Mouse (Mus musculus) gastrocnemius, postnatal 10 days (tissue): Measurements from ENCODE around the gene Ube4a. TPM values are rescaled to one million over a fixed set of nuclear protein-coding genes. Genes with fewer than 3 reads are reported as not detected.
A peak's percentile ranks its signal among the peaks of the same experiment; 100 is the strongest.
"Not testable (repeated sequence)": the region's sequence is repeated elsewhere in the genome, so short reads cannot be mapped to it uniquely, and the experiment has no call there.

Experiments
- DNase-seq: peaks from one replicate; pipeline ENCODE4 v3.0.0; 2021; ENCODE audit warnings: mixed read lengths
- total RNA-seq, 2 experiments: library from RNA; stranded (reverse); gene quantifications; 2 replicates each; pipeline ENCODE4 v1.2.3; 2021

Ube4a gene
- total RNA-seq, 2 experiments from 2014 or later, result 30.5 to 34.3 TPM

DNA sequence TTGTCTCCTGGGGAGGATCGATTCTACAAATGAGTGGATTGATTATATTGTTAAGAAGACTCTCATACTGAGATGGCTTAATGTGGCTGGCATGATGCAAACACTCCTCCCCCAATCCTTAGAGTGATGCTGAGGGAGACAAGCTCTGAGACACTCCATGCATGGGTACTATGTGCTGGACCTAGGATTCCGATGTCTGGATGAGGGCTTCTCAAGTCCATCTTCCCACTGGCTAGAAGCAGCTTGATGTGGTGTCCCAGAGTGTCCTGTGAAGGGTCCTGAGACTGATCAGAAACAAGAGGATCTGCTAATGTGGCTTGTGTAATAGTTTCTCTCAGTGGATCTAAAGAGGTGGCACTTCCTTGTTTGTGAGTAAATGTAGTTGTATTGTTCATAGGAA is 15.7 kb upstream of the Ube4a start:
- DNase-seq, result no peak

DNA sequence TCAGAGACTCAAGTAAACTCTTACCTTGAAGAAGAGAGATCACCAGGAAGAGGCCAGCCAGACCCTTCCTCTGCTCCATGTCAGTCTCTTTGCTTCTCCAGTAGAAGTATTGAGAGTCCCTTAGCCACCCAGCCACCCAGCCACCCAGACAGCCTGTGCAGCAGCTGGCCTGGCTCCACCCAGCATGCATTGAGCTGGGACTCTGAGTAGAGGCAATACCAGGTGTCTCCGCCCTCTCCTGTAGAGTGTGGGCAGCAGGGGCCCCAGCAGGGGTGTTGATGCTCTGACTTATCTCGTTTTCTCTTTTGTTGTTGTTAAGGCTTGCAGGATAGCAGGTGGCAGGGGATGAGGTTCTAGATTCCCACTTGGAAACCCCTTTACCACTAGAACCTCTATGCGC is 14.8 kb upstream of the Ube4a start, which contains the start of gene Cd3g:
Gene Cd3g (minus strand): TSS at position 190 of the 400 bp plus-strand sequence.
- no peak for DNase-seq

DNA sequence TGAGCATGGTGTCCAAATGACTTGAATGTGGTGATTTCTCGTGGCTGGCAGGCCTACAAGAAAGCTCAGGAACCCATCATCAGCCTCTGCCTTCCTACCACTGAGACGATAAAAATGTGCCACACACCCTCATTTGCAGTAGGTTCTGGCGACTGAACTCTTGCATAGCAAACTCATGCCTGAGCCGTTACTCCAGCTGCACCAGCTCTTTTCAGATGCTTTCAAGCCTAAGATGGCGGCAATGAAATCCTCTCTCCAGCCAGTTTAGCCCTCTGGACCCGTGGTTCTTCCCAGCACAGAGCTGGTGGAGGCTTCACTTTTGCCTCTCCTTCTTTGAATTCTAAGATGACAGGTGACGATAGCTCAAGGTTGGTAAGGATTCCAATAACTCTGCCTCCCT is 14.4 kb upstream of the Ube4a start:
- DNase-seq, result no peak

DNA sequence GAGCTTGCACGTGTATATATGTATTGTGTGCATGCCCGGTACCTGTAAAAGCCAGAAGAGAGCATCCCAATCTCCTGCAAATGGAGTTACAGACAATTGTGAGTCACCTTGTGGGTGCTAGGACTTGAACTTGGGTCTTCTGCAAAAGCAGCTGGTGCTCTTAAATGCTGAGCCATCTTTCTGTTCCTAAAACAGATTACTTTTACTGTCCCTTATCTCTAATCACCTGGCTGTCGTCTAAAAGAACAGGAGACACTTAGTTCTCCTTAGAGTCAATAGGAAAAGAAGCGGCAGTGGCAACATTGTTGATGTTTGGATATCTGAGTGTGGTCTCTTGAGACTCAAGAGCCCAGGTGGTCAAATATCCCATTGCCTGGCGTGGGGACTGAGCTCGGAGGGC is 12.4 kb upstream of the Ube4a start:
- no peak for DNase-seq

- no peak for DNase-seq
Measured at GRCm38 (mm10) chr9:44969450-44969849, 4.0 kb upstream of the Ube4a start.

GRCm38 (mm10) chr9:44967763-44968162 is 2.4 kb upstream of the Ube4a start:
- not testable (repeated sequence) for DNase-seq

- peak; percentile 63 for DNase-seq
Measured at GRCm38 (mm10) chr9:44966815-44967242, 1.4 kb upstream of the Ube4a start.

GRCm38 (mm10) chr9:44965833-44966466 is 550 bp upstream of the Ube4a start:
- no peak for DNase-seq

DNA sequence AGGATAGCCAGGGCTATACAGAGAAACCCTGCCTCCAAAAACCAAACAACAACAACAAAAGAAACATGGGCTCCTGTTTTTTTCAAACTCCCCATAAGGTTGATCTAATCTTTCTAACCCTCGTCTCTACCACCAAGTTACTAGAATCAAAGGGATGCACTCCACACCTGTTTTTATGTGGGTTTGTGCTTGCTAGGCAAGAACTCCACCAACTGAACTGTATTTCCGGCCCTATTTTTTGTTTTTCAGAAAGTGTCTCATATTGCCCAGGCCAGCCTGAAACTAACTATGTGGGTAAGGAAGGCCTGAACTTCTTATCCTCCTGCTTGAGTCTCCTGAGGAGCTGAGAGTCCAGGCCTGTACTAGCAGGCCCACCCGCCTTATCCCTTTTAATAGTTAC is 11.0 kb downstream of the Ube4a start:
- DNase-seq, result no peak

- no peak for DNase-seq
Measured at GRCm38 (mm10) chr9:44947836-44948235, 17.6 kb downstream of the Ube4a start.

DNA sequence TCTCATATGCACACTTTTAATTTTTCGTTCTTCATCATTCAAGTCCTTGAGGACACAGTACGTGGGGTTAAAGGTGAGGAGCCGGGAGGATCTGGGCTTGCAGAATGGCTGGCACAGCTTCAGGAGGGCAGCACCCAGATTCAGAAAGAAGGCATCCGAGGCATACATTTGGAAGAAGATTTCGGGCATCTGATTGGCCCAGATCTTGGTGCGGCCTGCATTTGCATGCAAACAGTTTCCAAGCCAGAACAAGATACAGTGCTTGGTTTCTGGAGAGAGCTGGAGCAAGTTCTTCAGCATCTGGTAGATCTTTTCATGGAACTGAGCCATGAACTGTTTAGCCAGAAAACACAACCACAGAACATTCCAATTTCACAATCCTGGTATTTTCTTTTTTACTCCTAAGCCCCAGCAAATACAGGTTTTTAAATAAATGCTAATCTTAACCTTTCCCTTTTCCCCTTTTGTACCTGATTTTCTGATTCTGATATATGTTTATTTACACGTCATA is 19.2 kb downstream of the Ube4a start:
- DNase-seq, result no peak

- no peak for DNase-seq
Measured at GRCm38 (mm10) chr9:44942421-44942820, 23.0 kb downstream of the Ube4a start.

DNA sequence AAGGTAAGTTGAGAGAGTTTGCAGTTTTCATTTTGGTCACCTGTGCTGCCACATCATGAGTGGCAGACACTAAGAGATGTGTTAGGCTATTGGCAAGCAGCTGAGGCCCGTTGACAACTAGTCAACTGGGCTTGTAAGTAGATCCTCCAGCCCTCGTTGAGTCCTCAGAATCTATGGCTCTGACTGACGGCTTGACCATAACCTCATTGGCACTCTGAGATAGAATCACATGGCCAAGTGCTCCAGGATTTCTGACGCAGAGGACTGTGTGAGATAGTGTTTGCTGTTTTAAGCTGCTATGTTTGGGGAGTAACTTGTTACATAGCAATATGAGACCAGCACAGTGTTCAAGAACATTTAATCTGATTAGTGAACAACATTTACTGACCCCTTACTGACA is 23.6 kb downstream of the Ube4a start:
- DNase-seq, result no peak

DNA sequence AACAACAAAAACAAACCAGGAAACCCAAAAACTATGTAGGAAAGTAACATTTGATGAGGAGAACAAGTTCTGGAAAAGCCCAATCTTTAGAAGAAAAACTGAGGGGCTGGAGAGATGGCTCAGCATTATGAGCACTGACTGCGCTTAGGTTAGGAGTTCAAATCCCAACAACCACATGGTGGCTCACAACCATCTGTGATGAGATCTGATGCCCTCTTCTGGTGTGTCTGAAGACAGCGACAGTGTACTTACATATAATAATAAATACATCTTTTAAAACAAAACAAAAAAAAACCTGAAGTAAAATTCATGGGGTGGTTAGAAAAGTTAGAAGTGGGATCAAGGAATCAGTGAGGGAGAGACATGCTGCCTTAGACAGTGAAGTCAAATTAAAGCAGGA is 43.9 kb downstream of the Ube4a start:
- no peak for DNase-seq

GRCm38 (mm10) chr9:44921123-44921468 is 44.3 kb downstream of the Ube4a start:
- no peak for DNase-seq

DNA sequence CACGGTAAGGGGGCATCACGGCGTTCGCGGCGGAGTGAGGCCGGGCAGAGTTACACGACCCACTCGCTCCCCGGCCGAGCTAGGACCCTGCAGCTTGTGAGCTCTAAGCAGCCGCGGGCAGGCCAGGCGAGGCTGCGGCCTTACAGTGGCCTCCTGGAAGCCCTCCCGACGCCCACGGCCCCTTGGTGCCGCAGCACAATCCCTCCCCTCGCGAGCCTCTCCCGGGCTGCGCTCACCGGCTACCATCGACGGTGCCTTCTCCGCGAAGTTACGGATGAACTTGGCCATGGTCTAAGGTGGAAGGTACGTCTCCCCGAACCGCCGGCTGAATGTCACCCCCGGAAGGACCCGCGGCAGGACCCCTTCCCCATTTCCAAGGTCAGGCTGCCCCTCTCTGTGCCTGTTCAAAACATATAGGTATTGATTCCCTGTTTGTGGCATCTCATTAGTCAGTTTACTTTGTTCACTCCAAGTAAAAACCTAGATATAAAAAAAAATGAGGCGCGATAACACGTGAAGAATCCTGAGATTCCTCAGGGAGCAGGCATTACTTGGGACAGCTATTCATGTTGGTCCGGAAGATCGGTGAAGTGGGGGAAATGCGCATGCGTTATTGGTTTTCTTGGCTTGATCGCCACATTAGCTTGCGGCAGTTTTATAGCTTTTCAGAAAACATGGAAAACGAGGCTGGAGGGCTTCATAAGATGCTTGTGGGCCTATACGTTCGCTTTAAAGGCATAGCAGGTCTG is 44.9 kb downstream of the Ube4a start, which contains the start of gene Atp5l:
Gene Atp5l (minus strand): TSS at position 369 of the 749 bp plus-strand sequence.
- peak; percentile 69 for DNase-seq

- no peak for DNase-seq
Measured at GRCm38 (mm10) chr9:44919606-44920005, 45.8 kb downstream of the Ube4a start.

DNA sequence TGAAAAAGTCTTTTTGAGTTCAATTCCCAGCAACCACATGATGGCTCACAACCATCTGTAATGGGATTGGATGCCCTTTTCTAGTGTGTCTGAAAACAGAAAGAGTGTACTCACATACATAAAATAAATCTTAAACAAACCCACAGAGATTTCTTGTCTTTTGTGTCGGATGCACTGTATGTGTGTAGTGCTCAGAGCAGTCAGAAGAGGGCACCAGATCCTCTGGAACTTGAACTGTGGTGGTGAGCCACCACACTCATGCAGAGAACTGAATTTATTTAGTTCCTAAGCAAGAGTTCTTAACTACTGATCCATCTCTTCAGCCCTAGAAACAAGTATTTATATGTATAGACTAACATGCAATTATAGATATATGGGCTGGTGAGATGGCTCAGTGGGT is 49.2 kb downstream of the Ube4a start:
- peak; percentile 27 for DNase-seq

- DNase-seq, result no peak
Measured at GRCm38 (mm10) chr9:44914706-44915105, 50.7 kb downstream of the Ube4a start.

DNA sequence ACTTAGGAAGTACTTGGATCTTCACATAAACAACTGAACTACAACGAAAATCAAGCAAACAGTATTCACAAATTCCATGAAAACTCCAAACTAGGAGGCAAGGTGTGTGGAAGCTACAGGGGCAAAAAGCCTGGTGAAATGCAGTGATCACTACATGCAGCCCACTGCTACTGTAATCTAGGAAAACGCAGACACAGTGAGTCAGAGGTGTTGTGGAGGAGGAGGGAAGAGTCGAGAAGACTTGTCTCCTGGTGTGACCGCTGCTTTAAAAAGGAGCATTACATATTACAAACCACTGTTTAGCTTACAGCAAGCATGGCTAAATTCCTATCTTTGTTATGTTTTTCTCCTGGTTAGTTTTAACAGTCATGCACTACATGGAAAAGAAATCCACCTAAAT is 54.0 kb downstream of the Ube4a start:
- no peak for DNase-seq

- DNase-seq, result no peak
Measured at GRCm38 (mm10) chr9:44905620-44906019, 59.8 kb downstream of the Ube4a start.

DNA sequence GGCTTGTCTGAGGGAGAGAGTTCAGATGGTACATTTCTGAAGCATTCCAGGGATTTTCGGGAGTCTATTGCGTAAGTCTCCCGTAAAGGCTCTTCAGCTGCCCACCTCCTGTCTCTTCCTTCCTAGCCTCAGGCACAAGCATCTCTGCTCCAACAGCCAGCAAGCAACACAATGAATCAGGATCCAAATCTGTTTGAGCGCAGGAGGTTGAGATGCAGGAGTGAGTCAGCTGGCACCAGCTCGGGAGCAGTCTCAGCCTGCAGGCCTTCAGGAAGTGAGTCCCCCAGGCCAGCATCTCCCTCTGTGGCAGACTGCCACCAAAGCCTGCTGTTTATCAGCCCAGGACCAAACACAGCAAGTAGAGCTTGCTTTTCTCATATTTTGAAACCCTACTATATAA is 60.4 kb downstream of the Ube4a start:
- DNase-seq, result peak; percentile 53

DNA sequence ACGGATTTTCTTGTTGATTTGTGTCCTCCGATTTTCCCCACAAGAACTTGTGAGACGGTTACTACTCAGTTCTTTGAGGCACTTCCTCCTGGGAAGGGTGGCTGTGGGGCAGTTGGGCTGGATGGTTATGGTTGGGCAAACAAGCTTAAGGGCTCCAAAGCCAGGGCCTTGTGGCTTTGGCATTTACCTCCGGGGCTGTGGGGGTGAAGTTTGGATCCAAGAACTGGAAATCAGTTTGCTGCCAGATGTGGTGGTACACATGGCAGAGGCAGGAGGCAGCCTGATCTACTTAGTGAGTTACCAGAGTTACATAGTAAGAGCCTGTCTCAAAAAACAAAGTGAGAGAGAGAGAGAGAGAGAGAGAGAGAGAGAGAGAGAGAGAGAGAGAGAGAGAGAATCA is 61.5 kb downstream of the Ube4a start:
- DNase-seq, result no peak

GRCm38 (mm10) chr9:44900402-44900801 is 65.0 kb downstream of the Ube4a start:
- no peak for DNase-seq
